Mouse (Mus musculus) kidney, adult 9 months (tissue): ENCODE results near the gene Prkar2b.

Source experiments
- DNase-seq: peaks from one replicate; pipeline ENCODE4 v3.0.0; 2022

Gene Prkar2b

GRCm38 (mm10) chr12:31955843-31956242, 105.3 kb downstream of the Prkar2b start:
- DNase-seq: no peak

- DNase-seq: no peak
Measured at GRCm38 (mm10) chr12:31950659-31951031, 110.5 kb downstream of the Prkar2b start.

DNA sequence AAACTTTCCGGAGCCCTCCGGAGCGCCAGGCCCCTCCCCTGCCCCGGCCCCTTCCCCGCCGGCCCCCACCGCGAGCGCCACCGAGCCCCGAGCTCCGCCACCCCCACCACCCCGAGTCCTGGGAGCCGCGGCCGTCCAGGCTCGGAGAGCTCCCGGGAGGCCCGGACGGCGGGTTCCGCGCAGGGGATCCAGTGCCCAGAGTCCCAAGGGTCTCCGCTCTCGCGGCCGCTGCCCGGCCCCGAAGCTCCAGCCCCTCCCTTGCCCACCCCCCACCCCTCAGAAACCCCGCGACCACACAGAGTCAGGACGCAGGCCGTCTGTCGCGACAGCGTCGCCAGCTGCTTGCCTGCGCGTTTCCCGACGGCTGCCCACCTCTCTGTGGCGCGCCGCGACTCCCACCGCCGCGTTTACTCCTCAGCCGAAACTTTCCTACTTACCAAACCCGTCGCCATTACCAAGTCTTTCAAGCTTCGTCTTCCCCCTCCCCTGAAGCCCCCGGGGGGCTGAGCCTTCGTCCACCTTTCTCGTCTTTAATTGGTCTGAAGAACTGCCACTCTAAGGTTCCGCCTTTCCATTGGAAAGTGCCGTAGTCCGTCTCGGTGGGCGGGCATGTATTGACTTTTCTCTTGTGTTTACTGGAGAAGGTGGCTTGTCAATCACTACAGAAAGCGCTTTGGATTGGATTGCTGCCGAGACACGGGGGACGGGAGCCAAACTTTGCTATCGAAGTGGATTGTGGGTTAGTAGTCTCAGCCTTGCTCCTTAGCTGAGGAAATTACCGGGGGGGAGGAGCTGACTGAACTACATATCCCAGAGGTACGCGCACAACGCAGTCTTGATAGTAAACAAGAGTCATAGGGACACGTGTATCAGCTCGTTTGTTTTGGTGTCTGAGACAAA, 111.1 kb downstream of the Prkar2b start, which contains the start of gene Hbp1:
Hbp1 (minus strand) TSS at position 777 of the 900 bp plus-strand sequence.
- peak; percentile 100 for DNase-seq

- DNase-seq: peak; percentile 93
Measured at GRCm38 (mm10) chr12:31949193-31949741, 111.8 kb downstream of the Prkar2b start.

DNA sequence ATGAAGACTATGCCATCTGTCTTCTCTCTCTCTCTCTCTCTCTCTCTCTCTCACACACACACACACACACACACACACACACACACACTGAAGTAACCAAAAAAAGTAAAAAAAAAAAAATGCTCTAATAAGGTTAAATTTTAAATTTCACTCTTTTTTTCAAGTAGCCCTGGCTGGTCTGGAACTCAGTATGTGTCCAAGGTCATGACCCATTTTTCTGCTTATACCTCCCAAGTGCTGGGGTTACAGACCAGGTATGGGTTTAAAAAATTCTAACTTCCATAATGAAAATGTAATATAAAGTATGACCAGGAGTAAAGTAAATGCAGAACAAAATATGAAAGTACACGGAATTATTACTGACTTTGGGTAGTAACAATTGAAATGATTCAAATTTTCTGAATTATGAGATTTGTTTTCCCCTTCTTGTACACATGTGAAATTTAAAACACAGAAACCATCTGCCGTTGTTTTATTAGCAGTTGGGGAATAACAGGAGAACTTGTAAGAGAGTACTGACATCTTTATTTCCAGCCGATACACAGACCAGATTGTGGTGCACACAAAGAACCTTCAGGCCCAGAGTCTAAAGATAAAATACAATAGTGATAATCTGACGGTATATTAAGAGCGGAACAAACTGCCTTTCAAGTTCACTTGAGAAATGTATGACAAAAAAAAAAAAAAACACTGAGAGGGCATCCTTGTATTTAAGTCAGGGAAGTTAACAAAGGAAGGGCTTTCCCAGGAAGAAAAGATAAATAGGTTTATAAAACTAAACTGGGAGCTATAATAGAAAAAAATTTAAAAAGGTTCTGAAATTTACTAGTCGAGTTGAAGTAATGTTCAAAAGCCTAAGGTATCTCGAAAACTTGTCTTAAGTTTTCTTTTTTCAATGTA, 112.7 kb downstream of the Prkar2b start:
- DNase-seq: peak; percentile 46

- no peak for DNase-seq
Measured at GRCm38 (mm10) chr12:31947476-31947875, 113.6 kb downstream of the Prkar2b start.

GRCm38 (mm10) chr12:31944405-31944804, 116.7 kb downstream of the Prkar2b start:
- no peak for DNase-seq

DNA sequence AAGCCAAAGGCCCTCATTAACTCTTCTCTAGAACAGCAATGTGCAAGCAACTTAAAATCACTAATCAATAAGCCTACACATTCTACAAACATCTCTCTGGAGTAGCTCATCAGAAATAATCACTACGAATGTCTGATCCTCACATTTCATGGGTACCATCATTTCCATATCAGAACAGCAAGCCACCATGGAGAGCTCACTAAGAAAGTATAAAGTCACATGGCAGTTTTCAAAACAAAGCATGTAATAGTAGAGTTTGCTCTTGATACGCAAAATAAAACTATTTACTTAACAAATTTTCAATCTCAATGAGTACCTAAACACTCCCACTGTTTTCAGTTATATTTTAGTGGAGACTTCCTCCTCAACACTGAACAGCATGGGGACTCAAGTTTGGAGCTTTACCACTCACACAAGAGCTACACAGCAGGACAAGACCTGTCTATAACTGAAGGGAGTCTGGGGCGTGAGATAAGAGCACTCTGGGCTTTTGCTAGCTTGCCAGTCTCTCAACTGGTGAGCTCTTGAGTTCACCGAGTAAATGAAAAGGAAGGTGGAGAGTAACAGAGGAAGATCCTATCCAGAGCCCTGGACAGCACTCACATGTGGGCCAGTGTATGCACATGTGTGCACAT, 118.0 kb downstream of the Prkar2b start:
- DNase-seq: no peak

DNA sequence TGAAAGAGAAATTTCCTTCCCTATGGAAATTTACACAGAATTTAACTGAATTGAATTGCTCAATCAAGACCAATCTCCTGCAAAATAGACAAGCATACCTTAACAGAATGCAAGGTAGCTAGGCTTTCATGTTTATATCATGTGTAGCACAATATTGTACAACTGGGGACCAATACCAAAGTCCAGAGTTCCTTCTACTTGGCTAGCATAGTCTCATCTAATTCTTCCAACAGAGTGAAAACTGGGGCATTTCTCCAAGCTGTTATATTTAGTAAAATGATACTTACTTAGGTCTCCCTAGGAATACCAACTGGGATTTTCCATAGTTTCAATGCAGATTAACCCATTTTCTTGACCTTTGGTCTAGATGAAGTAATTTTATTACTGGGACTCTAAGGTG, 122.1 kb downstream of the Prkar2b start:
- DNase-seq: peak; percentile 37

GRCm38 (mm10) chr12:31938391-31938997, 122.6 kb downstream of the Prkar2b start:
- no peak for DNase-seq

GRCm38 (mm10) chr12:31937613-31938012, 123.5 kb downstream of the Prkar2b start:
- no peak for DNase-seq

DNA sequence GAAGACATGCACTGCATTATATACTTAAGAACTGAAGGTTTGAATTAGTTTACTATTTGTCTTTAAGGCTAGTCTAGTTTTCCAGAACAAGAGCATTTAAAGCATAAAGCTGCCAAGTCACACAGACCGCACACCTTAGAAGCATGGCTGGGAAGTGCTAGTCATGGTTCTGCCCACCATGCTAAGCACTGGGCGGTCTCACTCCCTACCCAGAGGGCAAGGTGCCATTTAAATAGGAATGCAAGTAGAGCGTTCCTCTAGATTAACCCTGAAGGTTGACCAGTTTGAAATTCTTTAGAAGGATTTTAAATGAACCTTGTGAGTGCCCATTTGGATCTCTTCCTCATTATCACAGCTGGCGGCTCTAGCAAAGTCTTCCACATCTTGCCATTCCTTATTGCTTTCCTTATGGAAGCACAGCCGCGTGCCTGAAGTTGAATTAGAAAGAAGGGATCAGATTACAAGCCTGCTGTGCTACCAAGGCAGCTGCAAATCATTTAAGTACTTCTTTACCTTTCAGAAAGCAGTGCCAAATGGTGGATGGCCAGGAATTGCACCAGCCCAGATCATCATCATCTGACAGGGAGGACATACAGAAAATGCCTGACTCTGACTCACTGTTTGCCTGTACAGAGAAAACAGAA, 124.3 kb downstream of the Prkar2b start:
- no peak for DNase-seq

DNA sequence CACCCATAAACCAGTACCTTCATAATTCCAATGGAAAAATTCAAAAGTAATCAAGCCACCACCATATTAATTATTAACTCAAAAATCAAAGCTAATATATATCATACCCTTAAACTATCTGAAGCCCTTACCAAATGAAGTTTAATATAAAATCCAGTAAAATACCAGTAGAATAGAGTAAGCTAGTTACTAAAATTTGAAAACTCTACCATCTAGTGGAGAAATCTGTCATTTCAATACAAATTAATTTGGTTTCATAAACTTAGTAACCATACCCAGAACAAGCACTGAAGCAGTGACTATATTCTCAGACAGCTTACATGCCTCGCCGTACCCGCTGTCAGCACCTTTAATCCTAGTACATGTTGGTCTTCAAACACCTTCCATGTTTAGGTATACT, 129.3 kb downstream of the Prkar2b start:
- no peak for DNase-seq

GRCm38 (mm10) chr12:31928498-31928897, 132.6 kb downstream of the Prkar2b start:
- no peak for DNase-seq

DNA sequence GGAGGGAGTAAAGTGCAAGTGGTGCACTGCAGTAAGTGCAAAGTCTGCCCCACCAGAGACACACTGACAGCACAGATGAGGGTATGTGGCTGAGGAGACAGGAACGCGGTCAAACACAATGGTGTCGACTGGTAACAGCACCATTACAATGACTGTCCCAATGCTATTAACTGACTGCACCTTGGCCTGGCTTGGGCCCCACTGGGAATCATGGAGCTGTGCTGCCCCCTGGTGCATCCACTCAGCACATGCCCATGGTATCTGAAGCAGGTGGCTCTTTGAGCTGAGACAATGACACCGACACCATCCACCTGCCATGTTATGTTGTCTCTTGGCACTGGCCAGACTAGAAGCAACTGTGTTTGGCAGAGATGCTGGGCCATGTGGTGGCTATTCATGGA, 134.4 kb downstream of the Prkar2b start:
- peak; percentile 56 for DNase-seq

GRCm38 (mm10) chr12:31925343-31925742, 135.8 kb downstream of the Prkar2b start:
- no peak for DNase-seq

GRCm38 (mm10) chr12:31924135-31924534, 137.0 kb downstream of the Prkar2b start:
- no peak for DNase-seq

- peak; percentile 40 for DNase-seq
Measured at GRCm38 (mm10) chr12:31920464-31921405, 140.4 kb downstream of the Prkar2b start.

DNA sequence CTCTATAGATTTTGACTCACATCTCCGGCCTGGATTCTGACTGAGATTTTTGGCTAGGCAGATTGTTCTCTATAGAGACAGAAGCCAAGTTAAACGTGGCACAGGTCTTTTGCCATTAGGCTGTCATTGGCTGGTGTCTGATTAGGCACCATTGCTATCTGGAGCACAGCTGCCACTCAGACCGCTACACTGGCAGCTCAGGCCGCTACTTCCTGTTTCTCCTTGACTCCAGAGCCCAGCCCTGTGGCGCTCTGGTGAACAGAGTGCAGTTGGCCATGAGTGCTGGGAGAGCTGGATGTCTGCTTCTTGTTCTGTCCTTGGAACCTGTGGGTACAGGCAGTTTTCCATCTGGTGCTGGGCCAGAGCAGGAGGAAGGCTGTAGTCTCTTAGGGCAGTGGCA, 143.9 kb downstream of the Prkar2b start:
- DNase-seq: no peak

- no peak for DNase-seq
Measured at GRCm38 (mm10) chr12:31916691-31917090, 144.4 kb downstream of the Prkar2b start.

- no peak for DNase-seq
Measured at GRCm38 (mm10) chr12:31913614-31914013, 147.5 kb downstream of the Prkar2b start.
